In the genomic region with DNA sequence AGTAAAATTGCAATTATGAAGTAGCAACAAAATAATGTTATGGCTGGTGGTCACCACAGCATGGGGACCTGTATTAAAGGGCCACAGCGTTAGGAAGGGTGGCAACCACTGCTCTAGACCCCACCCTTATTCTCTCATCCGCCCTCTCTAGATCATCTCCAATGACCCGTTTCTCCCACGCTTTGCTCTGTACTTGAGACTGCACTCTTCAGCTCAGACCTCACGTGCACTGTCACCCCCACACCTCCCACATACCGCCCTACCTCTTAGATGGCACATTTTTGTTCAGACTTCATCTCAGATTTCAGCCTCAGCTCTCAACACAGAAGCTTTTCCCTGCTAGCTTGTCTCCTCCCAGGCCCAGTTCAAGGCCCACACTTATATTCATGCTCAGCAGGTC, we compare ENCODE assay signal across 23 mouse cellular contexts. TPM values are rescaled to one million over a fixed set of nuclear protein-coding genes. Genes with fewer than 3 reads are reported as not detected.
A peak's percentile ranks its signal among the peaks of the same experiment; 100 is the strongest.
DNase-seq lines count a peak whose midpoint lies in the region; ATAC-seq and TF ChIP-seq lines count a peak whose summit lies in the region.
"Had no signal": no experiment of that assay in that cellular context is flagged by ENCODE, and none has a peak within 500 bp of the region (broad histone marks: within the 10 kb centered on the region; RNA-seq: fewer than 3 reads in every experiment).

No protein-coding gene starts in this region.

- no peak overlapping the region for H3K4me2 ChIP-seq in kidney, embryonic 15.5 days
- H3K4me2 ChIP-seq in kidney, postnatal 0 days (ENCODE audit: low read length): no peak overlapping the region
- H3K4me2 ChIP-seq: embryonic facial prominence, embryonic 13.5 days; embryonic facial prominence, embryonic 15.5 days; forebrain, embryonic 12.5 days had no signal

- WGBS in kidney, embryonic 15.5 days: 51% methylated on average over 6 of the region's 6 CpGs
- WGBS in kidney, postnatal 0 days: 40% methylated on average over 6 of the region's 6 CpGs
- 52% methylated on average over 6 of the region's 6 CpGs for WGBS in kidney, adult 2 months

- H3K4me3 ChIP-seq in kidney, embryonic 15.5 days (replicated peaks): no peak overlapping the region
- H3K4me3 ChIP-seq in kidney, postnatal 0 days (replicated peaks; ENCODE audit: low read depth, low read length): no peak overlapping the region
- no peak overlapping the region for H3K4me3 ChIP-seq in kidney, adult 2 months (ENCODE audit: insufficient read depth, low read depth, low read length)
- H3K4me3 ChIP-seq: embryonic facial prominence, embryonic 13.5 days; embryonic facial prominence, embryonic 15.5 days; erythroblast, embryonic 14.5 days; forebrain, embryonic 10.5 days; forebrain, embryonic 12.5 days had no signal

- no peaks in the 10 kb centered on the region for H3K9me3 ChIP-seq in kidney, embryonic 15.5 days (replicated peaks)
- H3K9me3 ChIP-seq in kidney, postnatal 0 days (replicated peaks; ENCODE audit: low read length): no peaks in the 10 kb centered on the region
- H3K9me3 ChIP-seq: embryonic facial prominence, embryonic 13.5 days; embryonic facial prominence, embryonic 15.5 days; forebrain, embryonic 10.5 days; forebrain, embryonic 12.5 days had no signal

- TF ChIP-seq POLR2A in kidney, adult 2 months (IDR thresholded peaks at IDR 0.05; ENCODE audit: low read depth, low read length): no peak

- H3K27ac ChIP-seq in kidney, embryonic 15.5 days: no peak overlapping the region
- H3K27ac ChIP-seq in kidney, postnatal 0 days: no peak overlapping the region
- H3K27ac ChIP-seq in kidney, adult 2 months (ENCODE audit: insufficient read depth, low read depth, low read length): no peak overlapping the region
- H3K27ac ChIP-seq: embryonic facial prominence, embryonic 13.5 days; embryonic facial prominence, embryonic 15.5 days; forebrain, embryonic 10.5 days; forebrain, embryonic 12.5 days had no signal

- no peaks in the 10 kb centered on the region for H3K36me3 ChIP-seq in kidney, embryonic 15.5 days
- H3K36me3 ChIP-seq in kidney, postnatal 0 days (ENCODE audit: insufficient read depth, low read length): no peaks in the 10 kb centered on the region
- H3K36me3 ChIP-seq in kidney, adult 2 months (ENCODE audit: control insufficient read depth, insufficient read depth, low read length): no peaks in the 10 kb centered on the region
- H3K36me3 ChIP-seq: embryonic facial prominence, embryonic 13.5 days; embryonic facial prominence, embryonic 15.5 days; forebrain, embryonic 10.5 days; forebrain, embryonic 12.5 days had no signal

- peaks cover 11% of the 10 kb centered on the region; the same call in 1 of the 2 replicates for H3K4me1 ChIP-seq in kidney, embryonic 15.5 days
- H3K4me1 ChIP-seq in kidney, postnatal 0 days (replicated peaks; ENCODE audit: insufficient read depth, low read length): no peaks in the 10 kb centered on the region
- H3K4me1 ChIP-seq in kidney, adult 2 months (ENCODE audit: control insufficient read depth, insufficient read depth, low read length): no peaks in the 10 kb centered on the region
- H3K4me1 ChIP-seq: forebrain, embryonic 10.5 days had no signal

- no peak for TF ChIP-seq CTCF in kidney, postnatal 0 days (IDR thresholded peaks at IDR 0.05; ENCODE audit: low read depth)
- TF ChIP-seq CTCF in kidney, adult 2 months (conservative IDR thresholded peaks at IDR 0.05; ENCODE audit: insufficient read depth, insufficient read length, low read depth, low read length): no peak

- H3K9ac ChIP-seq in kidney, embryonic 15.5 days: no peak overlapping the region
- H3K9ac ChIP-seq in kidney, postnatal 0 days (ENCODE audit: low read depth, low read length): no peak overlapping the region
- H3K9ac ChIP-seq: embryonic facial prominence, embryonic 13.5 days; embryonic facial prominence, embryonic 15.5 days; forebrain, embryonic 12.5 days had no signal

- ATAC-seq in kidney, embryonic 15.5 days (replicated peaks; ENCODE audit: low FRiP score): peak; percentile 81
- ATAC-seq in kidney, postnatal 0 days (replicated peaks; ENCODE audit: low FRiP score, low read depth): peak; percentile 85
- ATAC-seq: forebrain, embryonic 14.5 days had no signal

- no peak for DNase-seq in kidney, adult 9 months
- DNase-seq in kidney, postnatal 0 days (ENCODE audit: low spot score): peak; percentile 74
- no peak for DNase-seq in kidney, adult 2 months
- peak; percentile 5 to 10 for DNase-seq in kidney, postnatal 36 days
- no peak for DNase-seq in kidney, postnatal 14 days
- DNase-seq: adrenal gland, adult 2 months; adrenal gland, postnatal 10 days; adrenal gland, postnatal 25 days; cerebellum, adult 11 months; cerebellum, adult 18-20 months; cerebellum, adult 8-10 months; cerebellum, adult 9-11 months; cerebellum, postnatal 14 days; cerebellum, postnatal 36 days; embryo, embryonic 11 days had no signal

- H3K27me3 ChIP-seq in kidney, embryonic 15.5 days: no peaks in the 10 kb centered on the region
- H3K27me3 ChIP-seq in kidney, postnatal 0 days (ENCODE audit: insufficient read depth, low read length): no peaks in the 10 kb centered on the region
- H3K27me3 ChIP-seq in kidney, adult 2 months (replicated peaks; ENCODE audit: control insufficient read depth, insufficient read depth, low read length): no peaks in the 10 kb centered on the region
- H3K27me3 ChIP-seq: embryonic facial prominence, embryonic 13.5 days; embryonic facial prominence, embryonic 15.5 days; forebrain, embryonic 12.5 days had no signal

RNA-seq across cellular contexts. Expression of a gene that starts 45.8 kb away (rescaled TPM):
- polyA plus RNA-seq in kidney, embryonic 15.5 days (2015; fragmentation: Nextera tagmentation; extraction: Ambion mirVana): 24.1 and 26.1 TPM in 2 replicates
- 24.5 and 24.9 TPM in 2 replicates for polyA plus RNA-seq in kidney, postnatal 0 days (2015; fragmentation: Nextera tagmentation; extraction: Ambion mirVana)
- 13.2 and 14.0 TPM in 2 replicates for polyA plus RNA-seq in kidney, adult 2 months (2012; rRNA removed)
- polyA plus RNA-seq: C2C12; erythroblast, embryonic 14.5 days had no signal

Comparison
In these comparisons a context has a peak if more than half of its experiments do, and no peak if none do; other contexts are left out.
1. DNase-seq: peak in kidney, postnatal 0 days (single experiment) and kidney, postnatal 36 days (2 of 2); none in kidney, adult 9 months (single experiment), kidney, adult 2 months (single experiment) and kidney, postnatal 14 days (single experiment).